Mouse (Mus musculus): ENCODE data around the gene Zmynd8.

DNA sequence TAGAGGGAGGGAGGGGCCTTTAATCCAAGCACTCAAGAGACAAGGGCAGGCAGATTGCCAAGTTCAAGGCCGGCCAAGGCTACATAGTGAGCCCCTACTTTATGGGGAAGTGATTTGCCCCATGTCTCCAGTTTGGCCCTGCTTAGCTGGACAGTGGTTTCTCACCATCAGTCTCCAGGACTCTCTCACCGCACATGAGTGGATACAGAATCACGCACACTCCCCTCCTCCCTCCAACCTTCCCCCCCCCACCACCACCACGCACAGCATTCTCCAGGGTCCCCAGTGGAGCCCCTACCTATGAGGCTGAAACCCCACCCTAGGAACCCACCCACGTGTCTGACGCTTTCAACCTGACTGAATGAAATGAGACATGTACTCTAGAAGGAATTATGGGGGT lies 80.2 kb downstream of the Zmynd8 start:
- TF ChIP-seq CHD2 (IDR thresholded peaks at IDR 0.05; ENCODE audit: low read length) (no peak), POLR2AphosphoS5 (IDR thresholded peaks at IDR 0.05; ENCODE audit: borderline replicate concordance, low read depth, low read length) (no peak), RAD21 (IDR thresholded peaks at IDR 0.05; ENCODE audit: low read depth, low read length) (no peak), EP300 (IDR thresholded peaks at IDR 0.05; ENCODE audit: low read depth in 1 of 2, low read length in 2 of 2) (no peak), CTCF (IDR thresholded peaks at IDR 0.05 in 2 of 3, conservative IDR thresholded peaks at IDR 0.05 in 1 of 3; ENCODE audit: control insufficient read depth in 1 of 3, insufficient read depth in 1 of 3, low read depth in 2 of 3, low read length in 3 of 3, poor library complexity in 1 of 3, severe bottlenecking in 1 of 3) (no peak)

Measured in MEL (cell line).